Mouse (Mus musculus) embryo, embryonic 11 days (tissue): ENCODE measurements at regions not wholly inside any gene's neighbourhood (a gene's known extent, or its start where the extent isn't known, plus 50 kb on each side); places are given as distances from the start of the nearest gene placed in this dataset.
"Not testable (repeated sequence)": the region's sequence is repeated elsewhere in the genome, so short reads cannot be mapped to it uniquely, and the experiment has no call there.

Experiments
- DNase-seq: peaks from one replicate; pipeline ENCODE4 v3.0.0-alpha.2; 2015

- not testable (repeated sequence) for DNase-seq
Observed at GRCm38 (mm10) chr1:161614091-161614490, 119.6 kb downstream of the Tnfsf18 start.

- DNase-seq, result not testable (repeated sequence)
Observed at GRCm38 (mm10) chr1:161613658-161614057, 119.2 kb downstream of the Tnfsf18 start.

- DNase-seq, result no peak
Observed at GRCm38 (mm10) chr1:161607446-161607845, 113.0 kb downstream of the Tnfsf18 start.

- DNase-seq, result no peak
Observed at GRCm38 (mm10) chr1:161602150-161602549, 107.7 kb downstream of the Tnfsf18 start.

- no peak for DNase-seq
Observed at GRCm38 (mm10) chr1:161601167-161601566, 106.7 kb downstream of the Tnfsf18 start.

GRCm38 (mm10) chr1:161598167-161598566, 103.7 kb downstream of the Tnfsf18 start:
- DNase-seq, result no peak

GRCm38 (mm10) chr1:161576530-161576929, 82.1 kb downstream of the Tnfsf18 start:
- no peak for DNase-seq

- DNase-seq, result peak; percentile 4
Observed at GRCm38 (mm10) chr1:161575939-161576338, 81.5 kb downstream of the Tnfsf18 start.

- DNase-seq, result no peak
Observed at GRCm38 (mm10) chr1:161575171-161575570, 80.7 kb downstream of the Tnfsf18 start.

GRCm38 (mm10) chr1:161570762-161571161, 76.3 kb downstream of the Tnfsf18 start:
- no peak for DNase-seq

GRCm38 (mm10) chr1:161567826-161568225, 73.4 kb downstream of the Tnfsf18 start:
- DNase-seq, result no peak

GRCm38 (mm10) chr1:161560368-161560767, 65.9 kb downstream of the Tnfsf18 start:
- DNase-seq, result no peak
